Mouse (Mus musculus): Measurements from ENCODE around the gene Acot6.

DNA sequence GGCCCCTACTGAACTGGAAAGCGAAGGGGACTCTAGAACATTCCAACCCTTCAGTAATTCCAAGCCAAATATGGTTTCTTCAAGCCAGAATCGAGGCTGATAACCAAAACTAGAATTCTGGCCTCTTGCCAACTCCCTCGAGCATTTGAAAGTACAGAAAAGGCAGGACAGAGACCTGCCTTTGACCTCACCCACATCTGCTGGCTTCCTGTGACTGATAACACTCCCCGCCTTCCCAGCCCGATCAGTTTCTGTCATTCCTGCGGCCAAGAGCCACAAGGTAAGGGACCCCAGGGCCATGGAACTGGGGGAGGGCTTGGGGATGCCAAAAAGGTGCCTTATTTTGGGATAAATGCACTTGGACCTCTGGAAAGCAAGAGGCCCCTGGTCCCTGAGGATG, 50.5 kb downstream of the Acot6 start:
- TF ChIP-seq POLR2A (IDR thresholded peaks at IDR 0.05; ENCODE audit: low read depth, low read length) (no peak), CTCF (conservative IDR thresholded peaks at IDR 0.05 in 1 of 2, IDR thresholded peaks at IDR 0.05 in 1 of 2; ENCODE audit: low read depth in 2 of 2, low read length in 2 of 2) (no peak), SMC3 (IDR thresholded peaks at IDR 0.05; ENCODE audit: low read depth, low read length) (no peak), MEF2A (IDR thresholded peaks at IDR 0.05; ENCODE audit: borderline replicate concordance, low read depth, low read length) (no peak), POLR2AphosphoS2 (IDR thresholded peaks at IDR 0.05; ENCODE audit: low read depth, low read length) (no peak), EP300 (IDR thresholded peaks at IDR 0.05; ENCODE audit: low read length) (no peak), ELF1 (IDR thresholded peaks at IDR 0.05; ENCODE audit: low read depth, low read length) (no peak), ZKSCAN1 (IDR thresholded peaks at IDR 0.05; ENCODE audit: borderline replicate concordance, low read depth, low read length) (no peak), ZC3H11A (IDR thresholded peaks at IDR 0.05; ENCODE audit: low read depth, low read length) (no peak), RCOR1 (conservative IDR thresholded peaks at IDR 0.05; ENCODE audit: low read depth, low read length) (no peak)

Measured in CH12.LX (cell line).